Mouse (Mus musculus) heart, postnatal 14 days (tissue): ENCODE results near the gene Pawr. TPM values are rescaled to one million over a fixed set of nuclear protein-coding genes. Genes with fewer than 3 reads are reported as not detected.
"Not testable (repeated sequence)": the region's sequence is repeated elsewhere in the genome, so short reads cannot be mapped to it uniquely, and the experiment has no call there.

ENCODE experiments used
- DNase-seq, 2 experiments: peaks; one replicate each; pipeline ENCODE4 v3.0.0; 2021 to 2022
- intact Hi-C: fragments of 180-260 bp; cut with DNase I; formaldehyde crosslinking; loops from one replicate; pipeline ENCODE4 v1.15.1; 2025
- total RNA-seq, 2 experiments: library from RNA; stranded (reverse); gene quantifications; 2 replicates each; pipeline ENCODE4 v1.2.3; 2021

The Pawr gene
- total RNA-seq, 2 experiments from 2014 or later = 3.1 to 3.4 TPM

DNA sequence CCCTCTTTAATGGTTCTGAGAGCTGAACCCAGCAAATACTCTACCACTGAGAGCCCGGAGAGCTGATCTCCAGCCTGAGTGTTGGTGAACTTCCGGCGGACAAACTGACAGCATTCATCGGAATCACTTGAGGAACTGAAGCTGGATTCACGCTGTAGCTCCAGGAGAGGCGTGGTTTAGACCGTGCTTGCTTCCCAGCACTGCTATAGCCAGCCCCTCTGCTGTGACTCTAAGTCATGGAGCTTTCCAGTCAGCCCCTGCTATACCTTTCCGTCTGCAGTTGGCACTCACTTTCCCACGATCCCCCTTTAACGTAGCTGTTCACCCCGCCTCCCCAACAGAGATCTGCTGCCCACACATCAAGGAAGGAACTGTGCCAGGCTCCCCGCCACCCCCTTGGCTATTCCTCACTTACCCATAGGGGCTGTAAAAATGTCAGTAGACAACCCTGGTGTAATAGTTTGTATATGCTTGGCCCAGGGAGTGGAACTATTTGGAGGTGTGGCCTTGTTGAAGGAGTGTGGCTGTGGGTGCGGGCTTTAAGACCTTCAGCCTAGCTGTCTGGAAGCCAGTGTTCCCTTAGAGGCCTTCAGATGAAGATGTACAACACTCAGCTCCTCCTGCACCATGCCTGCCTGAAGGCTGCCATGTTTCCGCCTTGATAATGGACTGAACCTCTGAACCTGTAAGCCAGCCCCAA, 83.2 kb downstream of the Pawr start:
- intact Hi-C loops = loop anchor here (2.0 kb wide), 1 partner anchor 36 kb away; no protein-coding TSS in a partner anchor
- DNase-seq = no peak

DNA sequence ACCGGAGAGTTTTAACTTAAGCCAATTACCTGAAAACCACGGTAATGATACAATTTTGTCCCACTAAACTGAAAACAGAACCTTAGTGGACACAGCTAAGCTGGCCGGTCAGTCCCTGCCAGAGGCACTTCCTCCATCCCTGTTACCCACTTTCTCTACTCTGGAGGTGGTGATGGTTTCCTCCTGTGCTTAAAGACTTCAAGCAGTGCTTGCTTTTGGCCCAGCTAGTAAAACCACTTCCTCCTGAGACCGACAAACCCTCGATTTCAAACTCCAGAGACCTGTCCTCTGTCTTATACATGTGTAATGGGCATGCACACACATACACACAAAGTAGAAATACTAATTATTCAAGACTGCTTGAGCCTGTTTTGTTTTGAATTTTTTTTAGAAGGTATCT, 85.5 kb downstream of the Pawr start:
- DNase-seq = no peak
- intact Hi-C loops = no loop called here

DNA sequence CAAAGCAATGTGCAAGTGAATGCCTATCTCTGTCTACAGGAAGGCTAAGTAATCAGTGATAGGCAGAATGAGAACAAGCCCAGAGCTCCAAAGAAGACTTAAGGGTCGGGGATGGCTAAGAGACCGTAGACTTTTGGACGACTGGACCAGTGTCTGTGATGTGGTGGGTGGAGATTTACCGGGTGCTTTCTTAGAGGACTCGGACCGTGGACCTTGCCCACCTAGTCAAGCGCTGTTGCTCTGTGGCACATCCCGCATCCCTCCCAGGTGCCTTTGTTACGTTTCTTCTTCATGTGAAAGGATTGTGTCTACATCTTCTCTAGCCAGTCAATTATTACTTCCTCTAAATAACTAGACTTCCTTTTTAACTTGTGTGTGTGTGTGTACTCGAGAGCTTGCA, 98.6 kb downstream of the Pawr start:
- intact Hi-C loops = loop anchor here (10.0 kb wide), 1 partner anchor 626 kb away; no protein-coding TSS in a partner anchor
- DNase-seq = no peak

DNA sequence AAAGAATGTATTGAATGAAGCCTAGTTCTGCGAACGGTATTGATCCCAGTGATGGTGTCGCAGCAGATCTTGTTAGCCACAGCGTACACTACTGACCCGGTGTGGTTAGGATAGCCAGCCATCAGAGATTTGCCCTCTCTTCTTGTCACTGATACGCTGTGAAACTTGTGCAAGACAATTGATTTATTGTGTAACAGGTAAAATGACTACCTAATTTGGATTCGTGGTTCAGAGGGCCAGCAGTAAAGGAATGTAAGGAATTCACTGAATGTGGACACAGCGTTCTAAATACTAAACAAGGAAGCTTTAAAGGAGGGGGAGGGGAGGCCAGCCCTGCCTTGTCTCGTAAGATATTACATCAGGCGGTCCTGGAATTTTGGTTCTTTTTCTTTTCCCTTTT, 100.3 kb downstream of the Pawr start:
- intact Hi-C loops = loop anchor here (10.0 kb wide), 1 partner anchor 627 kb away; no protein-coding TSS in a partner anchor
- DNase-seq = no peak

DNA sequence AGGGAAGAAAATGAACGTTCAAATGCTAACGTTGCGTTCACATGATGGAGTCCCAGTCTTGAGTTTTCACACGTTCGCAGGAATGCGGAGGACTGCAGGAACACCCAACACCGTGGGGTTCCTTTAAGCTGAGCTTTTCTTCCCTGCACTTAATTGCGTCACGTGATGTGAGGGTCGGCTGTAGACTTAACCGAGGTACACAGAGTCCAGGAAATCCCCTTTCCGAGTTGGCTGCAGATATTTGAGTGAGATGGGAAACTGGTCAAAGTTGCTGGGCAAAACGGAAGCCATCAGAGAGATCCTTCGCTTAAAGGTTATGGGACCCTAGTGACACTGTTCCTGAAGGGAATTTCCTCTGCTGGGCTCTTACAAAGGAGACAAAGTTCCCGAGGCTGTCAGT, 102.1 kb downstream of the Pawr start:
- intact Hi-C loops = loop anchor here (10.0 kb wide), 1 partner anchor 629 kb away; no protein-coding TSS in a partner anchor
- DNase-seq = no peak

DNA sequence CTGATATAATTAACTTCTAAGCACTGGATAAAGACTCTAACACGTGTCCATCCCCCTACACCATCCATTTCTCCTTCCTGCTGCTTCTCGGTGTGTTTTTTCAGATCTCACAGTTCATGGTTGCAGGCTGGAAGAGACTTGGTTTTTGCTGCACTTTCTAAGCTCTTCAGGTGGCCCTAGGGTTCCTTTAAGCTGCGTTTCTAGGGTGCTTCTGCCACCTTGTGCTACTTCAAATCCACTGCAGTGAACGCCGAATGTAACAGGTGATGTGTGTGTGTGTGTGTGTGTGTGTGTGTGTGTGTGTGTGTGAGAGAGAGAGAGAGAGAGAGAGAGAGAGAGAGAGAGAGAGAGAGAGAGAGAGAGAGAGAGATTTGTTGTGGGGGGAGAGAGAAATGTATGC, 103.7 kb downstream of the Pawr start:
- intact Hi-C loops = loop anchor here (10.0 kb wide), 1 partner anchor 631 kb away; no protein-coding TSS in a partner anchor
- no peak for DNase-seq

DNA sequence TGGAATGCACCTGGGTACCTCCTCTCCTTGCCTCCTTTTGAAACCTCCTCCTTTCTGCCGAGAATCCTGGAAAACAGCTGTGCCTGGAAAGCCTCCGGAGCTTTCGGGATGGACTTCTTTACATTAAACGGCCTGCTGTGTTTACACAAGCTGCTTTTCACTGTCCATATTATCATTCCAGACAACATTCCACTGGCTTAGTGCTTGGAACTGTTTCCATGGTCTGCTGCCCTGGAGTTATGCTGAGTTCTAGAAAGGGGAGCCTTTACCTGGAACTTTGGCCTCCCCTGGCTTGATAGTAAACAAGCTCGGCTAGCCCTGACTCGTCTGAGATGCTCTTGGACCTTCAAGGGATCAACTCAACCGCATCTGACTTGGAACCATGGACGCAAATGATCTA, 104.4 kb downstream of the Pawr start:
- intact Hi-C loops = loop anchor here (10.0 kb wide), 1 partner anchor 632 kb away; no protein-coding TSS in a partner anchor
- DNase-seq = no peak

DNA sequence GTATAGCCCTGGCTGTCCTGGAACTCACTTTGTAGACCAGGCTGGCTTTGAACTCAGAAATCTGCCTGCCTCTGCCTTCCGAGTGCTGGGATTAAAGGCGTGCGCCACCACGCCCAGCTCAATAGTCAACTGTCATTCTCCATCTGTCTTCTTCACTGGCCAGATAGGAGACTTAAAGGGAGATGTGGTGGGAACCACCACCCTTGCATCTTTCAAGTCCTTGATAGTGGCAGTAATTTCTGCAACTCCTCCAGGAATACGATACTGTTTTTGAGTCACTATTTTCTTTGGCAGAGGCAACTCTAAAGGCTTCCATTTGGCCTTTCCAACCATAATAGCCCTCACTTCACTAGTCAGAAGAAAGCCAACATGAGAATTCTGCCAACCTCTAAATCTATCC, 108.3 kb downstream of the Pawr start:
- not testable (repeated sequence) for DNase-seq
- intact Hi-C loops = loop anchor here (5.0 to 10.0 kb wide), 3 partner anchors 108 to 585 kb away; partner anchors contain the start of gene Pawr

DNA sequence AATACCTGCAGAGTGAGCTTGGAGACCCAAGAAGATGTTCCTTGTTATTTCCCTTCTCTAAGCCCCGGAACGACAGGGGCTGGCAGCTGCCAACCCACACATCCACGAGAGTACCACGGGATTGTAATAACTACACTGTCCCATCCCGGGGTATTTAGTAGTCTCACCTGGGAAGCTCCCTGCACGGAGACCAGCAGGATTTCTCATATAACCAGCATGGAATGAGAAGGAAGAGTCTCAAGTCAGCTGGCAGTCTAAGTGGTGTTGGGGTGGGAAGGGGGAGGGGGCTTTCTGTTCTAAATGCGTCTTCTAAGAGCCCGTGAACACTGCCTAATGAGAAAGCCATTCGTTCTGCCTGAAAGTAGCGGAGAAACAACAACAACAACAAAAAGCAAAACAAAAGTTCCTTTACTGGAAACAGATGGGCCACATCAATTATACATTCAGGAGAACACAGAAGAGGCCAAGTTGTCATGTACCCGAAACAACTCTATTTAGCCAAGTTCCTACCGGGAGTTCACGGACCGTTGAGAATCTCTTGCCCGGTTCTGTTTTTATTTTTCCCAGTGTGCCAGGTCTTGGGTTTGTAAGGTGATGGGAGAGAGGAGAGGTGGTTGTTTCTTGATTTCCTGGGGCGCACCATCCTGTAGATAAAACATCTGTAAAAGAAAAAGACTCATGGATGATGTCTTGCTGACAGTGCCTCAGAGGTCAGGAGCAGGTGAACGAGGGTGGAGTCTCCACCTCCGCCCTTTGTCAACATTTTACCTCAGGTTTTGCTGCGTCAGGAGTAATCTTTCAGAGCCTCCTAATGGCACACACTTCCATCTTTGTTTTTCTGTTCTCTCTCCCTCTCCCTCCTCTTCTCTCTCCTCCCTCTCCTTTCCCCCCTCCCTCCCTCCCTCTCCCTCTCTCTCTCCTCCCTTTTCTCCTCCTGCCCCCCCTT, 112.3 kb downstream of the Pawr start:
- no peak for DNase-seq
- intact Hi-C loops = loop anchor here (5.0 to 10.0 kb wide), 3 partner anchors 112 to 589 kb away; partner anchors contain the start of gene Pawr

DNA sequence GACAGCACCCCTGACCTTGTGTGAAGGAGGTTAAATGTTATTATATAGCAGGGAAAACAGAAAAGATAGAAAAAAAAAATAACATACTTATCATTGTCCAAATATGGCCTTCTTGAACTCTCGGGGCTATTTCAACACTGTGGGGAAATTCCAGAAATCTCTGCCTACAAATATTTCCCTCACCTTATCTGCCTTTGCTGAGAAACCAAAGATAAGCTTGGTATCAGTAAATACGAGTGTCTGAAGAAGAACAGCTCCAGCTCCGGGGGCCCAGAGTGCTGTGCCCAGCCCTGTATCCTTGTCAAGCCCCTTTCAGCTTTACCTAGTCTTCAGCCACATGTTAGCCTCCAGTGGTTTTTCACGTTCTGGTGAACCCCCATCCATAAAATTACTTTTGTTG, 113.2 kb downstream of the Pawr start:
- intact Hi-C loops = loop anchor here (5.0 to 10.0 kb wide), 3 partner anchors 92 to 590 kb away; no protein-coding TSS in a partner anchor
- DNase-seq = no peak

DNA sequence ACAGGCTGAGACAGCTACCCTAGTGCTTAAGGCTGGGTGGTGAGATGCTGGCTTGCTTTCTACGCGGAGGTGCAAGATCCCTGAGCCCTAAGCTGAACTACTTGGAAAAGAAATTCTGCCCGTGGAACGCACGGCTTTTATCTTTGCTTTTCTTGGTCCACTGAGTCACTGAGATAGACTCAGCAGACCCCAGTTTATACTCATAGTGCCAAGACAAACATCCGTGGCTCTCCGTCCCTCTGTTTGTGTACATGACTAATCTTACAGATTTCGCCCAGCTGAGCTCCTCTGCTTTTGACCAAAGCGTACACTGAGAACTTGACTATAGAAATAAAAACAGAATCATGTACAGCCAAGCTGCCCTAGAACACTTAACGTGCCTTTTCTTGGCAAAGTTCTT, 113.7 kb downstream of the Pawr start:
- intact Hi-C loops = loop anchor here (1.0 to 10.0 kb wide), 4 partner anchors 92 to 591 kb away; no protein-coding TSS in a partner anchor
- DNase-seq = no peak

DNA sequence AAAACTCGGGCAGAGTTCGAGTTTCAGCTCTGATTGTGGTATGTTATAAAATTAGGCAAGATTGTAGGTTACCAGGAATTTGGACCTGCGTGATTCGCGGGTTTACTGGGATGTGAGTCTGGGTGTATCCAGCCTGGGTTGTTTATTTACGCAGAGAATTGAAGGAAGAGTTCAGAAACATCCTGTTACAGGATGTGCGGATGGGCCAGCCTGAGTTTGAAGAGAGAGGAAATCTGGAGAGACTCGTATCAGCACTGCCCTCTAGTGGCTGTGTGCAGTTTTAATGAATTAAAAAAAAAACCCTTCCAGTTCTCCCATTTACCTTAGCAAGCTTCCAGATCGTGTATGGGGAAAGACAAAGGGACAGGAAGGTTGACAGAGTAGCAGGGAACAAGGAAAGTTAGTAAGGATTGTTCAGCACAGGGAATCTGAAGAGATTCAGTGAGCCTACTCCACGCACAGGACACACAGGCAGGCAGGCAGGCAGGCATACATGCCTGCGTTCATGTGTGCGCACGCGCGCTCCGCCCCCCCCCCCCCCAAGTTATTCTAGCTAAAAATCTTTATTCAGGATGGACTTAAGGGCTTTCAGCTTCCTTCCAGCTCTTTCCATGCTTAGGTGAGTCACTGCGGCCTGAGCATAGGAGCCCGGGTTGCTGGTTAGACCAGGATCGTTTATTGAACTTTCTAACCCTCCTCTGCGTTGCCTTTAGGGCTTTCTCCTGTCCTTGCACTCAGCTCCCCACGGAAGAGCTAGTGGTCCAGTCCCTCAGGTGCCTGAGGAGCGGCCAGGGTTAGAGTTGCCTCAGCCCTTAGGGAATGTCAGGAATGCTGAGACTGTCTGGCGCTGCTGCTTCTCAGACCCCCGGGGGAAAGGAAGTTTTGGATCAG, 114.4 kb downstream of the Pawr start:
- DNase-seq = peak; percentile 67 to 76
- intact Hi-C loops = loop anchor here (1.0 to 10.0 kb wide), 4 partner anchors 91 to 591 kb away; no protein-coding TSS in a partner anchor

DNA sequence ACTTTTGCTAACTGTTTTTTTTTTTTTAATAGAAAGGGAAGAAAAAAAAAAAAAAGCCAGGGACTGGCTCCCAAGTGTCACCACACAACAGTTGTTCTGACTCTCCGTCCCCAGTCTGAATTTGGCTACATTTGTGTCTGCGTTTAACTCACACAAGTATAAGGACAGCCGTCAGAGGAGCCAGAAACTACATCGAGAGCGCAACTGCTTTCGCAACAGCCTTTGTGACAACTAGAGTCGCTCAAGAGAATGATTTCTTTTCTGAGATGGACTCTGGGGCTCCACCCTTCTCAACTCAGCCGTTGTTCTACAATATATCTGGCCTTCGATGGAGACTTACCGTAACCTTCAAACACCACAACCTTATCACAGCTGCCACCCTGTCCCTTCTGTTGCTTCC, 115.3 kb downstream of the Pawr start:
- intact Hi-C loops = loop anchor here (5.0 to 10.0 kb wide), 3 partner anchors 90 to 592 kb away; no protein-coding TSS in a partner anchor
- DNase-seq = no peak

DNA sequence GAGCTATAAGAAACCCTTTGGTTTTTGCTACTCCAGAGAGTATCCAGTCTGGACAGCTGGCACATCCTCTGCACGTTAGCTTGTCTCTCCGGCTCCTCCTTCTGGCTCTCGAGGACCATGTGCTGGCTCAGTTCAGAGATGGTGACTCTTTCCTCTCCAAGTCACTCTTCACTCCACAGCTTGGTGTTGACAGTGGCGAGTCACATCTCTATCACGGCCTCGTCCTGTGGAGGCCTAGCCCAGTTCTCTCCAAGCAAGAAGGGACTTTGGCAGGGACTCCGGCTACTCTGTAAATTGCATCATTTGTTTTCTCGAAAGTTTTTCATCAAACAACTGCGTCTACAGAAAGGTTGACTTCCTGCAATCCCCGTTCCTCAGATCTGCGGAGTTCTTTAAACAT, 116.5 kb downstream of the Pawr start:
- intact Hi-C loops = loop anchor here (5.0 to 10.0 kb wide), 3 partner anchors 89 to 594 kb away; no protein-coding TSS in a partner anchor
- DNase-seq = peak in 1 of 2 experiments; percentile 22

DNA sequence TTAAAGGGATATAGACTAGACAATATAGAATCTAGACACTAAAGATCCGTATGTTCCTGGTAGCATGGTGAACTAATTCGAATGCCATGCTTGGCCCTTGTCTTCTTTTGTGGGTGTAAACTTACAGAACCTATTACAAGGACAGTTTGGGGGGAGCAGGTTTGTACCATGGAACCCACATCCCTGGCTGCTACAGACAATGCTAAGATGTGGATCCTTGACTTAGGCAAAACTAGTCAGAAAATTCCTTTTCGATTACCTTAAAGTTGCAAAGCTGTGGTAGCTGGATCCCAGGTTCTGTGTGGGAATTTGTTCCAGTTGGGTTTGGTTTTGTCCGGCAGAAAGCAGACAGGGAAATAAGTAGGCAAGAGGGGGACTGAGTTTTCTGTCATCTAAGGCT, 118.5 kb downstream of the Pawr start:
- no peak for DNase-seq
- intact Hi-C loops = loop anchor here (2.0 kb wide), 1 partner anchor 36 kb away; no protein-coding TSS in a partner anchor

DNA sequence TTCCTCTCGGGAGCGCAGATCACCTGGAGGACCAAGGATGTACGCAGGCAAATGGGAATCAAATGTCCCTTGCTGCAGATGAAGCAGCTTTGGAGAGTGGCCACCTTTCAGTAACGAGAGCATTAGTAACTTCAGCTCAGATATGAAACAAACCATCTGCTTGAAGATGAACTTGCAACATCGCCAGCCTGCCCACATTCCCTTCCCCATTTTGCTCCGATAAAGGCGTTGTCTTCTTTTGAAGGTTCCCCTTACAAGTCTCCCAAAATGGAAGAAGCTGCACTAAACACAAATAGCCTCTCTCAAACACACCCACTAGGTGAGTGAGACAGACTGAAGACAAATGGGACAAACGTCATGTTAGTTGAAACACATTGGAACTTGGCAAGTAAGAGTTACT, 119.6 kb downstream of the Pawr start:
- DNase-seq = no peak
- intact Hi-C loops = loop anchor here (2.0 kb wide), 1 partner anchor 37 kb away; no protein-coding TSS in a partner anchor

DNA sequence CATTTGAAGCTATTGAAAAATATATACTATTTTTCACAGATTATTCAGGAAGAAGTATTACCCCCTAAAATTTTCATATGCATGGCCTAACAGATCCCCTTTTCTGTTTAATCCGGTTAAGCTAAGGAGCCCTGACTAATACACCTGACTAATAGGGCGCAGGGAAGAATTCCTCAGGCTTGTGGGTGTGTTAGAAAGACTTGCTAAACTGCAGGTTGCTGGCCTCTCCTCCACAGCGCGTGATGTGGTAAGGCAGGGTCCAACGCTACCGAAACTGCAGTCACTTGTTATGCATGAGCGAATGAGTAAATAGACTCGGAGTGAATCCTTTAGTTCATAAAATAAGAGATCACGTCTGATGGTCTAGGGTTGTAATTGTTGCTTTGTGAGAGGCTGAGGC, 120.5 kb downstream of the Pawr start:
- DNase-seq = no peak
- intact Hi-C loops = no loop called here

DNA sequence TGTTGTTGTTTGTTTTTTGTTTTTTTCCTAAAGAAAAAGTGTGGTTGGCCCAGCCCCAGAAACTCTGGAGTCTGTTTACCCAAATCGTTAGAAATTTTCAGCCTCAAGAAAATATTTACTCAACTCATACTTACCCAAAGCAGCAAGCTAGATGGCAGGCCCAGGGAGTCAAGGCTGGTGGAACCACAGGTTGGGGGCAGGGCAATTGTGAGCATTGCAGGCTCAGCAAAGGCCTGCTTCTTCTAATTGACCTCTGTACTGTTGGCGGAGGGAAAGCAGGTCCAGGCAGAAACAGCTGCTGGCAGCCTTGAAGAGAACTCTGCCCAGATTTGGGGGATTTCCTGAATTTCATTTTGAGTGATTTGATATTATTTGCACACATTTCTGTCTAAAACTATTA, 121.6 kb downstream of the Pawr start:
- intact Hi-C loops = no loop called here
- DNase-seq = no peak

DNA sequence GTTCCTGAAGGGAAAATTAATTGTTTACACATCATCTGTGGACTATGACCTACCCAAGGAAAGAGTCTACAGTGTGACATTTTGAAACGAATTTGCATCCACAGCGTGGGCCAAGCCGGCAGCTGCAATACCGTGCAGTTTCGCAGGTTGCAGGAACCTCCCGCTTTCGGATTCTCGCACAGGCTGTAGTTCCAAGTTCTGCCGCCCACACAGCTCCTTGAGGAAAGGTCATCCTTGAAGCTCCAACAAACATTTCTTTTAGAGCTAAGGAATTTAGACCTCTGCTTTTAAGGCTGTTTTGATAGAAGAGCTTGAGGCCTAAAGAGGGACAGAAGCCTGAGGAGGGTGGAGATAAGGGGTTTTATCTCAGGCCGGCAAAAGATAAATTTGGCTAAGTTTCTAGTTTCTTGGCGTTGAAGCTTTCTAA, 122.8 kb downstream of the Pawr start:
- DNase-seq = no peak
- intact Hi-C loops = no loop called here

DNA sequence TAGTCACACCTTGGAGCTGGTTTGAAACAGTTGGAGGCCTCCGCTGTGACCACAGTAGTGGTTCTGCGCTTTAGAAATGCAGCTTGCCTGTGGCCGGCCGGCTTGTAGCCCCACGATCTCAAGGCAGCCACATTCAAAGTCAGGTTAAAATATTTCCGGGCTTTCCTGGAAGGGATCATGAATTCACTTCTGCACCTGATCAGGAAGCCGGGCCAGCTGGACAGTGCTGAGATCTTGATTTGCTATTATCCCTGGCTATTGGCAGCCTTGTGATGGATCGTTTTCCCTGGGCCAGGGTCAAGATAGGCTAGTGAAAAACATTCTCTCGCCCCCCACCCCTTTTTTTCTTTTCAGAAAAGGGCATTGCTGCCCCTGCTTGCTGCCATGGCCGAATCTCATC, 123.3 kb downstream of the Pawr start:
- intact Hi-C loops = no loop called here
- no peak for DNase-seq
